Mouse (Mus musculus) heart, adult 11 months (tissue): ENCODE results near the gene Slc30a2.
"Not testable (repeated sequence)": the region's sequence is repeated elsewhere in the genome, so short reads cannot be mapped to it uniquely, and the experiment has no call there.

Source experiments
- DNase-seq: peaks from one replicate; pipeline ENCODE4 v3.0.0; 2022

Slc30a2 gene

DNA sequence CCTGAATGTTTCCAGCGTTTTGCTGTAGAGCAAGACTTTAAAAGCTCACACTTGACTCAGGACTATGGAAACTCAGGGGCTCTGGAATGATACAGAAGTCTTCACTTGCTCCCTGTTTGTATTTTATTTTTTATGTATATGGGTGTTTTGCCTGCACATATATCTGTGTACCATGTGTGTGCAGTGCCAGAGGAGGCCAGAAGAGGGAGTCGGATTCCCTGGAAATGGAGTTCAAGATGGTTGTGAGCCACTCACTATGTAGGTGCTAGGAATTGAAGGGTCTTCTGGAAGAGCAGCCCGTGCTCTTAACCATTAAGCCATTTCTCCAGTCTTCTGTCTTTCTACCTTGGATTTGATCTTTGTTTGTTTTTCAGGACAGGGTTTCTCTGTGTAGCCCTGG is 21.5 kb upstream of the Slc30a2 start:
- no peak for DNase-seq

DNA sequence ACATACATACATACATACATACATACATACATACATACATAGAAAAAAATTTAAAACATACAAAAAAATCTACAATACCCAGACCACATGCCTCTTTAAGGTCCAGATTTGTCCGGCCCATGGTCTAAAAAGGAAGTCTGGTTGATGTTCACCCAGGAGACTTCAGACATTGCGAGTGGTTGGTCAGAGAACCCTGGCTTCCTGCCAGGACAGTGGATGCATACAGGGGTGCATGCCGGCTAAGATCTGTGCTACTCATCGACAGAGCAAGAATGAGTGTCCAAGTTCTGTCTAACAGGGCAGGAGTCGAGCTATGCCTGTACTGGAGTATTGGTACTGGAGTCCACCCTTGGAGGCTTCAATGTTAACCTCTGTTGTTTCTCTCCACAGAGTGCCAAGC is 18.3 kb upstream of the Slc30a2 start:
- no peak for DNase-seq

DNA sequence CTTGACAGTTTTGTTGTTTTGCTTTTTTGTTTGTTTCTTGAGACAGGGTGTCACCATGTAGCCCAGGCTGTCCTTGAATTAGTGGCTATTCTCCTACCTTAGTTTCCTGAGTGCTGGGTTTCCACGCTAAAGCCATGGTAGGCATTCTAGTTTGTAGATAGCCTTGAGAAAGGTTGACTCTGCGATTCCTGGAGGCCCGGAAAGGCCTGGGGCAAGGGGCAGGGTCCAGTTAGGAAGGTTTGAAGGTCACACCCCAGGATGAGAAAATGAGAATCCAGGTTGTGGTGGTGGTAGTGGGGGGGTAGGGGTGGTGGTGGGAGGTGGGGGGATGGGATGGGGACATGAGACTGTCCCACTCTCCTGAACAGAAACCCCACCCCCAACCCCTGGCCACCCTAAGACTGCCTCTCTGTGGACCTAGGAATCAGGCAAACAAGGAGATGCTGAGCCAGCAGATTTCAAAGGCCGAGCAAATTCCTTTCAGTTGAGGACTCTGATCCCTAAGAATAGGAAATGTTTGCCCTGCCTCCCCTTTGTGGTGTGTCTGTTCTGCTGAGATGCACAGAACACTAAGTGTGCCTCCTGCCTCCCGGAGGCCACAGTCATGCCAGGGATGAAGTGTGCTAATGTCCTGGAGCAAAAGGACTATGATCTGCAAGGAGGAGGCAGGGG is 16.0 kb upstream of the Slc30a2 start:
- no peak for DNase-seq

DNA sequence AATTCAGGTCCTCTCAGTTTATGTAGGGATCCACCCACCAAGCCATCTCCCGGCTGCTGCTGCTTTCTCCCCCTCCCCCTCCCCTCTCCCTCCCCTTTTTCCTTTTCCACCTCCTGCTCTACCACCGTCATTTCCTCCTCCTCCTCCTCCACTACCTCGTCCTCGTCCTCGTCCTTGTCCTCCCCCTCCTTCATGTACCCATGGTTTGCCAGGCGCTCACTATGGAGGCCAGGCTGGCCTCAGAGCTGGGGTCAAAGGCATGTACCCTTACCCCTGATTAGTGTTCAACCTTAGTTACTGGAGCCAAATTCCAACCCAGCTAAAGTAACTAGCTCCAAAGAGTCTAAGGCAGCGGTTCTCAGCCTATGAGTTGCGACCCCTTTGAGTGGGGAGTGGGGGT is 14.8 kb upstream of the Slc30a2 start:
- no peak for DNase-seq

DNA sequence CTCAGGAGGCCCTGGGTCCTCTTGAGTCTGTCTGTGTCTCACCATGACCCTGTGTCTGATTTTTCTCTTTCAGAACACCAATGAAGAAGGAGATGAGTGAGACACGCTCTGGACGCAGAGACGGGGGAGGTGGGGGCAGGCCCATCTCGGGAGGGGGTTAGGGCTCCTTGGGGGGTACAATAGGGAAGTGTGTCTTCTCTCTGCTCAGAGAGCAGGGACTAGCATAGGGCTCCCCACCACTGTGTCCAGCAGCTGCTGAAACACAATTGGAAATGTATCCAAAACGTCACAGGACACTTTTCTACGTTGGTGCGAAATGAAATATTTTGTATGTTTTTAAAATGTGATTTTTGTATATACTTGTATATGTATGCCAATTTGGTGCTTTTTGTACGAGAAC is 14.1 kb upstream of the Slc30a2 start:
- DNase-seq = no peak

DNA sequence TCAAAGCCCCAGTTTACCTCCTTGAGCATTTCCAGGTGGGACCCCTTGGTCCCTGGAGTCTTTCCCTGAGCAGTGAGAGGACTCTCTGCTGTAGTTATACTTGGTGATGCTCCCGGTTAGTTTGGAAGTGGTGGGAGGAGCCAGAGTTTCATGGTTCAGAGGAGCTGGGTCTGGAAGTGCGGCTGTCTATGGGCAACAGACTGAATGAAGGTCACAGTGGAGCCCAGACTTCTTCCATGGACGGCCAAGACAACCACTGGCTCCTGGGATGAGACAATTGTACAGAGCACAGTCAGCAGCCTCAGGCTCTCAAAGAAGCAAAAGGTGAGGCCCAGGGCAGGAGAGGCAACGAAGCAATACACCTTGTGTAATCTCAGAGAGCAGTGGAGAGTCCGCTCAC is 12.7 kb upstream of the Slc30a2 start:
- no peak for DNase-seq

DNA sequence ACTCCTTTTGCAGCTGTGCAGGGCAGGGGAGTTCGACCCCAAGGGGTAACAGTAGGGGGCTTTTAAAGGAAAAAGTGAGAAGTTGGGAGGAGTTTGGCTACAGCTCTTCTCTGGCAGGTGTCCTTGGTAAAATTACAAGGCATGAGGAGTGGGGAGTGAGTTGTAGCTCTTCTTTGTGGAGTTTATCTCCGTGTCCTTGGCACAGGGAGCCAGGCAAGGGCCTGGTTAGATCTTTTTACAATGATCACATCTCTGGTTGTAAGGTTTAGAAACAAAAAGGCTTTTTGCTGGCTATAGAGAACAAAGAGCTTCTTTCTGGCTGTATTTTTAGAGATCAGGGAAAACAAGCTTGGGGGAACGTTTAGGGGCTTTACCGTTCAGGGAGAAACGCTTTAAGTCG is 1.8 kb upstream of the Slc30a2 start:
- not testable (repeated sequence) for DNase-seq

DNA sequence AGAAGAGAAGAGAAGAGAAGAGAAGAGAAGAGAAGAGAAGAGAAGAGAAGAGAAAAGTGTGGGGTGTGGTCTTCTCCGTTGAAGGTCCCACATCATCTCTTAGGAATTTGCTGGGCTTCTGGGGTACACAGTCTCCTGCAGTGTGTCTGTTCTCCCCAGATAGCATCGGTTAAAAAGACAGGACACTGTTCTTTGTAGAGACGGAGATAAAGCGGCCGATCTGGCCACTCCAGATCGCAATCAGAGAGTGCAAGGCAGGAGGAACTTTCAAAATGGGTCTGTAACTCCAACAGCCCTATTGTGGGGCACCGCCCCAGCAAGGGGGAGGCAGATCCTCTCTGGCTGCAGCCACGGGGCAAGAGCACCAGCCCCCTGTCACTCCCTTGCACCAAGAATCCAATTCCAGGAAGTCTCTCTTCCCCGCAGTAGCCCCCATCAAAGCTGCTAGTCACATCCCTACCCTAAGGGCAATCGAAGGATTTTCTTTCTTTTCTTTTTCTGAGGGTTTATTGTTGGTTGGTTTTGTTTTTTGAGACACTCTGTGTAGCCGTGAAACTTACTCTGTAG is 685 bp upstream of the Slc30a2 start:
- no peak for DNase-seq

DNA sequence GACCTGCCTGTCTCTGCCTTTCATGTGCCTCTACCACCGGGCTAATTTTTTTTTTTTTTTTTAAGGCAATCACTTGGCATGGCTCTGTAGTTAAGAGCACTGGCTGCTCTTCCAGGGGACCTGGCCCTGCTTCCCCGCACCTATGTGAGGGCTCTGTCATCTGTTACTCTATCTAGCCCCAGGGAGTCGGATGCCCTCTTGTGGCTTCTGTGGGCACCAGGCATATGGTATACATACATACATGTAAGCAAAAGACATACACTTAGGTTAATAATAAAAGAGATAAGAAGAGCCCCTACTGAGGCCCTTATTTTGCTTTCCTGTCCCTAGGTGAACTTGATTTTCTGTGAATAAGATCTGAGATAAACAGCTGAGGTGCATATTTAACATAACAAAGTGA is 1.6 kb downstream of the Slc30a2 start:
- no peak for DNase-seq

DNA sequence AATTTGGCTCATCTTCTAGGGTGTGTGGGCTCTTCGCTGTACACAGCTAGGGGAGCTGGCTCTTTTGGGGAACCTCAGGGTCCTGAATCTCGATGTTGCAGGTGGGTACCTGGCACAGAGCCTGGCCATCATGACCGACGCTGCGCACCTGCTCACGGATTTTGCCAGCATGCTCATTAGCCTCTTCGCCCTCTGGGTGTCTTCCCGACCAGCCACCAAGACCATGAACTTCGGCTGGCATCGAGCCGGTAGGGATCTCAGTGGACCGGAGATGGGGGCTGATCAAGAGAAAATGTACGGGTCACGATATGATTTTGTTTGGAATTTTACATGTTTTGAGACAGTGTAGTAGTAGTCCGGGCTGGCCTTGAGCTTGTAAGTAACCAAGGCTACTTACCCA is 2.8 kb downstream of the Slc30a2 start:
- no peak for DNase-seq

DNA sequence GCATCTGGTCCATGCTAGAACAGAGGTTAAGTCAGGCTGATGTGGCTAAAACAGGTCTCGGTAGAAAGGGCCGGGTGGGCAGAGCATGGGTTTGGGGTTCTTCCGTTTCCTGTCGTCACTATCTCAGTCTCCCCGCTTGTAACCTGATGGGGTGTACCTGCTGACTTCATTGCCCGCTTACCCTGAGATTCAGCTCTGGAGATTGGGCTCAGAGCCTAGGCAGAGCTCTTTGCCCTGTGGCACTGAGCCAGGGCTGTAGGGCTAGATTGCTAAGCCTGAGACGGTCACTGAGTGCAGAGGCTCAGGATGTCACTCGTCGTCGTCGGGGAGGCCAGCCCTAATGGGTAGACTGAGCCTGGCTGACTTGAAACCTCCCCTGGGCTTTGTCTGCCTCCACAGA is 5.1 kb downstream of the Slc30a2 start:
- DNase-seq = no peak

DNA sequence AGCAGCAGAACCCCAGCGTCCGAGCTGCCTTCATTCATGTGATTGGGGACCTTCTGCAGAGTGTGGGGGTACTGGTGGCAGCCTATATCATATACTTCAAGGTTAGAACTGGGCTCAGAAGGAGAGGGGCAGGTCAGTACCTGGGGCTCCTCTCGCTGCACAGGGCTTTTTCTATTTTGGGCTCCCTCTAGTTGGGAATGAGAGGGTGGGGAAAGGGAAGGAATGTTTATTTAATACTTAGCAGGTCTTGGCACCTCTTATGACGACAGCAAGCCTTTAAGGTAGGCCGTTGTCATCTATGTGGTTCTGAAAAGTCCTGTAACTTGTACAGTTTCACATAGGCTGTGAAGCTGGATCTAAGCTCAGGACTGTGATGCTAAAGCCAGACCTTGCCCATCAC is 5.6 kb downstream of the Slc30a2 start:
- no peak for DNase-seq

DNA sequence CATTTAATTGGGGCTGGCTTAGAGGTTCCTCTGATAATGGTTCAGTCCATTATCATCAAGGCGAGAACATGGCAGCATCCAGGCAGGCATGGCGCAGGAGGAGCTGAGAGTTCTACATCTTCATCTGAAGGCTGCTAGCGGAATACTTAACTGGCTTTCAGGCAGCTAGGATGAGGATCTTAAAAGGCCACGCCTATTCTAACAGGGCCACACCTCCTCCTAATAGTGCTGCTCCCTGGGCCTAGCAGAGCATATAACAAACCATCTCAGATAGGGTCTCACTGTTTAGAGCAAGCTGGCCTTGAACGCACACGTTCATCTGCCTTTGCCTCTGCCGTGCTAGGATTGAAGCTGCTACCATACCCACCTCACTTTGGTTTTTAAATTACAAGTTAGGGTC is 6.8 kb downstream of the Slc30a2 start:
- DNase-seq = no peak

DNA sequence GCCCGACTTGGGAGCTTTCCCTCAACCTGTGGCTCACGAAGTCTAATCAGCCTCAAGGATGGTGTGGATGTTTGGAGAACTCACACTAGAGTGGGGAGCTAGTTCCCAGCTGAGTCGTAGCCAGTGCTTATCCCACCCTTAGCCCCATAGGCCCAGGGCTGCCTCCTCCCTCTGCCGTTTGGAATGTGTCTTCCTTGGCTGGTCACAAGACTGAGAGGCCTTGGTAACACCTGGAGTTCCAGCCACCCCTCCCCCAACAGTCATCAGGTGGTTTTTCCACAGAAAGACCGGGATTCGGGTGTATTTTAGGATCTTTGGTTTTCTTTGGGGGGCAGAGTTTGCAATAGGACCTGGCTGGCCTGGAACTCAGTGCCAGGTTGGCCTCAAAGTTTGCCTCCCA is 7.7 kb downstream of the Slc30a2 start:
- no peak for DNase-seq

DNA sequence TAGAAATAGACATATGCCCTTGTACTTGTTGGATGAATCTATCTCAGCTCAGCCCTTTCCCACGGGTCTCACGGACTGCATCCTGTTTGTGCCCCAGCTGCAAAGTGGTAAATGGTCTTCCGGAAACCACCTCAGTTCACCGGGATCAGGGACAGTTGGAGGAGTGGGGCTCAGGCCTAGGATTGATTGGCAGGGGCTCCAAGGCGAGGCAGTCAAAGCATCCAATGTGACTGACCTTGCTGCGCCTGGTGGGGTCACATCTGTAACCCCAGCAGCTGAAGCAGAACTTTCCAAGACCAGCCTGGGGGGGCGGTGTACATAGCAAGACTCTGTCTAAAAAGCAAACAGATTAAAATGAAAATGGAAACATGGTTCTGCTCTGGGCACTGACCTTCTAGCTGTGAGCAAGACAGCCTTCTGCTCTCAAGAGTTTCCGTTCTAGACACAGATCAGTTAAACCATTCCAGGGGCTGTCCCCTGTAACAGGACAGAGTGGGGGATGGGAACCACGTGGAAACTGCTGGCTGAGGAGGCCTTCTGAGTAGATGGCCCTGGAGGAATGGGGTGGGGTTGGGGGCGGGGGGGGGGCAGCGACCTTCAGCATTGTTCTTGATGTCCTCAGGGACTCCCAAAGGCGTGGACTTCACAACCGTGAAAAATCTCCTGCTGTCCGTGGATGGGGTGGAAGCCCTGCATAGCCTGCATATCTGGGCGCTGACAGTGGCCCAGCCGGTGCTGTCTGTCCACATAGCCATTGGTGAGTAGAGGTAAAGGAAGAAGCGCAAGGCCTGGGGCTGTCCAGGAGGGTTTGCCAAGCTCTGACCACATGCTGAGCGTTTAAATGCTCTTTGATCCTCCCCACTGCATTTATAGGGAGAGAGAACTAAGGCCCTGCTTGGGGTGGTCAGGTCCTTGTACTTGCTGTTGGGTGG is 8.6 kb downstream of the Slc30a2 start:
- no peak for DNase-seq

DNA sequence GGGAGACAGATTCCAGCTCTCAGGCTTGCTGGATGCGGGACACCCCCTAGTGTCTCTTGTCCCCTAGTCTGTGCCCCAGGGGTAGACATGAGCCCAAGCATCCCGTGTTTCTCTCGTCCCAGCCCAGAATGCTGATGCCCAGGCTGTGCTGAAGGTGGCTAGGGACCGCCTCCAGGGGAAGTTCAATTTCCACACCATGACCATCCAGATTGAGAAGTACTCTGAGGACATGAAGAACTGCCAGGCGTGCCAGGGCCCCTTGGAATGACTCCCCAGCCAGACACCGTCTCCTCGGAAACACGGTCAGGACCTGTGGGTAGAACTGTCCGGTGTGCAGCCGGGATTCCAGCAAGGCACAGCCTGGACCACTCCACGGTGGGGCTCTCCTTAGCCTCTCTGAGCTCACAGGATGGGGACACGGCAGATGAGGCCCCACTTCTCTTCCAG is 9.3 kb downstream of the Slc30a2 start:
- DNase-seq = no peak

DNA sequence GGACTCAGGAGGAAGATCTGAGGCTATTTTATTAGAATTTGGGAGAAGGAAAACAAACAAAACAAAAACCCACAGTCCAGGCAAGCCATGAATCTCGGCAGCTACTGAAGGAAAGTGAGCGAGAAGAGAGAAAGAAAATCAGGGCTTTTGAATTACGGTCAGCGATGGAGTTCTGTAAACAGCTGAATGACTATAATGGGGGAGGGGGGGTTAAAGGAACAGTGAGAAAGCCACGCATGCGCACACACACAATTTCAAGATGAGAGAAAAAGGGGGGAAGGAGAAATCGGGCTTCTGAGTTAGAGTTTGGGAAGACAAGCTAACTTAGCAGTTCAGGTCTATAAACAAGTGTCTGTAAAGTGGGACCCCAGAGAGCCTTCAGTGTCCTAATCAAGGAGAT is 9.9 kb downstream of the Slc30a2 start:
- DNase-seq = no peak

DNA sequence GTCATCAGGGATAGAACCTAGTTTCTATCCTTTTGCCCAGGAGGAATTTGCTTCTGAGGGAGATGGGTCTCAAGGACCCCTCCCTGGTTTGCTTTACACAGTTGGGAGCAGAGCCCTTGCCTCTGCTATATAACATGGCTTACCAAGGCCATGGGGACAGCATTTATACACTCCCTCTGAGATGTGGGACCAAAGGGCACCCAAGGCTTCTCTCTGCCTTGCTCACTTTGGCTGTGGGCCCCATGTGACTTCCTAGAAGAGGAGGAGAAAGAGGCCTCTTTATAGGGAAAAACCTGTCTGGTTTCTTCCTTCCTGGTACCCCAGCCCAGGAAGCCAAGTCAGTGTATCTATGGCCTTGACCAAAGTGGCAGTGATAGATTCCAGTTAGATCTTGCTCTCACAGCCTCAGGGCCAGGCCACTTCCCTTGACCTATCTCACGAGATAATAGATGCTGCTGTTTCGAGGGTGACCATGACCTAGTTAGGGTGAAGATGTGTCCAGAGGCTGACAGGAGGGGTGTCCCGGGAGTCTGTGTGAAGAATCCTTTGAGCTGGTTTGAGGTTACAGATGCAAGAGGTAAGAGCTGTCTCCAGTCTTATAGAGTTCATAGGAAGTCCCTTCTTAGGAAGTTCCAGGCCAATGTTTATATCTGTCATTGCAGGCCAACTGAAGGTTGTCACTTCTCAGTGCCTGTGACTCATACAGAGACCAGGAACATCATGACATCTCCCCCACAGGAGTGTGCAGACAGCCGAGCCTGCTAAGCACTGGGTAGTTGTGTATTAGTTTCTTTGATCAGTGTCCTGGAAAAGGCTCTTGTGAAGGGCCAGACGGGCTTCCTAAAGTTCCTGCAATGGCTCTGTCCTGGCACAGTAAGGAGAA is 10.8 kb downstream of the Slc30a2 start:
- DNase-seq = no peak

DNA sequence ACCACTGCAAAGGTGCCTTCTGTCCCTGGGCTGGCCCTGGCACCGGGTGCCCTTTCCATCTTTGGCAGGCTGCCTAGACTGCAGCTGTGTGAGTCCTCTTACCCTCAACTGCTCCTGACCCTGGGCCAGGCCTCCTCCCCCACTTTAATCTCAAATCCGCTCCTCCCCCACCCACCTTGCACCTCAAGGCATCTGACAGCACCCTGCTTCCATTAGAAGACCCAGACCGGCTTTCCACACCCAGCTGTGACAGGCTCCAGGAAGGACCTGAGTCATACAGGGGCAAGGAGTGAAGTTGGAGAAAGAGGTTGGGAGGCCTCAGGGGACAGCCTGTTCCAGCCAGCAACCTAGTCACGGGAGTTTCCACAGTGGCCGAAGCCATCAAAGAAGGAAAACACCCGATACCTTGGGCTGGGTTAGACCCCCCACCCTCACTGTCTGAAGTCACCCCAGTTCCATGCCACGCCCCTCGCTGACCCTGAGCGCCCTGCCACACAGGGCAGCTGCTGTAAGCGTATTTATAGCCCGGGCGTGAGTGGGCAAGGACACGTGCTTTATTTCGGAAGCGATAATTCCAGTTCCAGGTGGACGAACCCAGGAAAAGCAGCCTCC is 13.0 kb downstream of the Slc30a2 start:
- peak; percentile 98 for DNase-seq

DNA sequence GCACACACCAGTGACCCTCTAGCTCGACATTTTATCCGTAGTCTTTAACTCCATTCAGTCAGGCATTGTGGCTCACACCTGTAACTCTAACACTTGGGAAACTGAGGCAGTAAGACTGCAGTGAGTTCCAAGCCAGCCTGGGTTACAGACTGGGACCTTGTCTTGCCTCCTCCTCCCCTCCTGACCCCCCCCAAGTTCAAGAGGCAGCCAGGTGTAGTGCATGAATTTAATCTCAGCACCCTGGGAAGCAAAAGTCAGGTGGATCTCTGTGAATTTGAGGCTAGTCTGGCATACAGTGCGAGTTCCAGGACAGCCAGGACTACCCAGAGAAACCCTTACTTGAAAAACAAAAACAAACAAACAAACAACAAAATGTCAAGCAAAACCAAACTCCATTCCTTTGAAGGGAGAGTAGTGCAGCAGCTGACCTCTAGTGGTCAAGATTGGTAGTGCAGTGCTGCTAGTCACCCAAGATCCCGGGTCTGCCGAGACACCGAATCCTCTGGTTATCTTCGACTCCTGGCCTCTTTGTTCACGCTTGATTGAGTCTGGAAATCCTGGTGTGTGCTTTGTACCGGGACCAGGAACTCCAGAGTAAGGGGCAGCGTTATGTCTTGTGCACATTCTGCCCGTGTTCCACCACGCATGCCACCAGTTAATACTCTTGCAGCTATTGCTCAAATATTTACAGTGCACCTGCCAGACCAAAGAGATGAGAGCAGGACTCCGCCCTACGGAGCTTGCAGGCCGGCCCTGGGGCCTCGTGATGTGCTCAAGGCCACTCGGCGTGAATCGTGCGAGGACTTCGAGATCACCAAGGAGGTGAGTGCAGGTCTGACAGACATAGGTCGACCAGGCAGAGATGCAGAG is 13.8 kb downstream of the Slc30a2 start:
- peak; percentile 93 for DNase-seq

DNA sequence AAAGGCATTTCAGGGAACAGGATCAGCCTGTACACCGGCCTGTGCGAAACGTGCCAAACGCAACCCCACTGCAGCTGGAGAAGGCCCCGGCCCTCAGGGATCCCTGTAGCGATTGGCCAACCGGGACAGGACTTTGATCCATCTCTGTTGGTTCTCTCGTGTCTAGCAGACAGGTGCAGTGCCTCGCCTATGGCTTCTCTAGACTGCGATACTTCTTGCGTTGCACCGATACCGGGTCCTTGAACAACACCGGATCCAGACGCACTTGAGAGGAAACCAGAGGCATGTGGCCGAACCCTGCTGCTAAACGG is 14.4 kb downstream of the Slc30a2 start:
- no peak for DNase-seq

DNA sequence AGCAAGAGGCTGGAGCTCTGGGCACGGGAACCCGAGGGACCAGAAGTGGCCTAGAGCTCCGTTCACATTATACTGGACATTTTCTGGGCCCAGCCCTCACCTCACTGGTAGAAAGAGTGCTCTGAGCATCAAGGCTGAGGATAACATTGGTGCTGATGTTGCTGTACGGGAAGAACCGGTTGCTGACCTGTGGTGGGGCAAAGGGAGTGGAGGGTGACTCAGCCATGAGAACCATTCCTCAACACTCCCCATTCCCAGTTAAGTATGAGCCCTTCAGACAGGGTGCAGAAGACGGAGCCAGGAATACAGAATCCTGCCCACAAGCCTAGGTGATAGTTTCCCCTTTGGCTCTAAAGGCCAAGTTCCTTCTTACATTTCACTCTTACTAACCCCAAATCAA is 16.7 kb downstream of the Slc30a2 start:
- no peak for DNase-seq
